Mouse (Mus musculus) heart, adult 2 months (tissue): ENCODE measurements at regions not wholly inside any gene's neighbourhood (a gene's known extent, or its start where the extent isn't known, plus 50 kb on each side); places are given as distances from the start of the nearest gene placed in this dataset.

ENCODE experiments used
- CTCF ChIP-seq: fragments of 200-600 bp; IDR thresholded peaks from 2 replicates; pipeline ENCODE4 v1.8.1; 2022; ENCODE audit warnings: antibody characterized with exemption, mild to moderate bottlenecking, moderate library complexity
- POLR2A ChIP-seq: fragments of 200-500 bp; IDR thresholded peaks from 2 replicates; pipeline ENCODE4 v1.6.1; 2011; ENCODE audit warnings: mild to moderate bottlenecking, low read depth, low read length, control low read depth; ENCODE audit not compliant: insufficient read depth

GRCm38 (mm10) chr3:148066701-148067100, 923.7 kb downstream of the Adgrl2 start:
- no peak for TF ChIP-seq POLR2A
- no peak for TF ChIP-seq CTCF
